Mouse (Mus musculus) MEL (cell line): Measurements from ENCODE around the gene Mlycd. TPM values are rescaled to one million over a fixed set of nuclear protein-coding genes. Genes with fewer than 3 reads are reported as not detected.

Source experiments
- DNase-seq: peaks from one replicate; pipeline ENCODE4 v3.0.0; 2011; ENCODE audit warnings: low read depth, low spot score
- H3K27ac ChIP-seq: 2 replicates; pipeline ENCODE4 v1.5.1; 2012; ENCODE audit warnings: low read depth, mild to moderate bottlenecking, control low read depth, low read length, moderate library complexity; ENCODE audit not compliant: control insufficient read depth
- H3K27me3 ChIP-seq, 2 experiments: fragments of 150-350 bp in 1 of 2; sonication (generic) in 1 of 2; 2 replicates each; pipeline ENCODE4 v1.6.1; 2012; ENCODE audit warnings: low read length in 2 of 2, mild to moderate bottlenecking in 2 of 2, improper control_type of control experiment in 1 of 2, moderate library complexity in 1 of 2; ENCODE audit not compliant: insufficient read depth in 2 of 2, control insufficient read depth in 1 of 2
- H3K36me3 ChIP-seq, 2 experiments: 2 replicates each; pipeline ENCODE4 v1.6.1; 2012 to 2014; ENCODE audit warnings: low read length in 2 of 2, improper control_type of control experiment in 1 of 2, inconsistent platforms in 1 of 2, mild to moderate bottlenecking in 1 of 2; ENCODE audit not compliant: insufficient read depth in 2 of 2, control insufficient read depth in 1 of 2
- H3K4me1 ChIP-seq, 2 experiments: fragments of 150-350 bp in 1 of 2; sonication (generic) in 1 of 2; 2 replicates each; pipeline ENCODE4 v1.6.1; 2012; ENCODE audit warnings: low read length in 2 of 2, improper control_type of control experiment in 1 of 2, mild to moderate bottlenecking in 1 of 2; ENCODE audit not compliant: insufficient read depth in 2 of 2, control insufficient read depth in 1 of 2
- H3K4me3 ChIP-seq, 2 experiments: fragments of 150-350 bp in 1 of 2; sonication (generic) in 1 of 2; 2 replicates each; pipeline ENCODE4 v1.5.1; 2012; ENCODE audit warnings: low read depth in 2 of 2, low read length in 2 of 2, mild to moderate bottlenecking in 2 of 2, moderate library complexity in 2 of 2, control low read depth in 1 of 2, improper control_type of control experiment in 1 of 2; ENCODE audit not compliant: control insufficient read depth in 1 of 2, insufficient read depth in 1 of 2
- H3K79me2 ChIP-seq: 2 replicates; pipeline ENCODE4 v1.6.1; 2012; ENCODE audit warnings: mild to moderate bottlenecking, low read length, moderate library complexity; ENCODE audit not compliant: control insufficient read depth, poor library complexity, insufficient read depth
- H3K9ac ChIP-seq: 2 replicates; pipeline ENCODE4 v1.6.1; 2012; ENCODE audit warnings: low read depth, mild to moderate bottlenecking, control low read depth, low read length, moderate library complexity; ENCODE audit not compliant: control insufficient read depth, poor library complexity, severe bottlenecking
- H3K9me3 ChIP-seq: fragments of 150-350 bp; sonication (generic); replicated peaks from 2 replicates; pipeline ENCODE4 v1.6.1; 2012; ENCODE audit warnings: mild to moderate bottlenecking, low read length, improper control_type of control experiment, moderate library complexity; ENCODE audit not compliant: insufficient read depth
- CTCF ChIP-seq, 3 experiments: IDR thresholded peaks in 2 of 3; conservative IDR thresholded peaks in 1 of 3; 2 replicates each; pipeline ENCODE4 v1.5.1; 2011 to 2012; ENCODE audit warnings: low read length in 3 of 3, low read depth in 2 of 3, mild to moderate bottlenecking in 2 of 3, improper control_type of control experiment in 1 of 3, inconsistent platforms in 1 of 3, mixed read lengths in 1 of 3, moderate library complexity in 1 of 3; ENCODE audit not compliant: control insufficient read depth in 1 of 3, insufficient read depth in 1 of 3, poor library complexity in 1 of 3, severe bottlenecking in 1 of 3
- EP300 ChIP-seq, 2 experiments: IDR thresholded peaks; 2 replicates each; pipeline ENCODE4 v1.6.1; 2011; ENCODE audit warnings: improper control_type of control experiment in 2 of 2, low read length in 2 of 2, low read depth in 1 of 2, mild to moderate bottlenecking in 1 of 2
- GABPA ChIP-seq: IDR thresholded peaks from 2 replicates; pipeline ENCODE4 v1.6.1; 2012; ENCODE audit warnings: low read depth, mild to moderate bottlenecking, inconsistent platforms, low read length, improper control_type of control experiment, moderate library complexity
- GATA1 ChIP-seq: IDR thresholded peaks from 2 replicates; pipeline ENCODE4 v1.6.1; 2011; ENCODE audit warnings: low read depth, low read length, improper control_type of control experiment
- MAFK ChIP-seq: IDR thresholded peaks from 2 replicates; pipeline ENCODE4 v1.6.1; 2011; ENCODE audit warnings: low read depth, mild to moderate bottlenecking, low read length, improper control_type of control experiment, borderline replicate concordance
- MAX ChIP-seq: IDR thresholded peaks from 2 replicates; pipeline ENCODE4 v1.6.1; 2011; ENCODE audit warnings: low read length, improper control_type of control experiment
- MAZ ChIP-seq: IDR thresholded peaks from 2 replicates; pipeline ENCODE4 v1.6.1; 2012; ENCODE audit warnings: low read depth, mild to moderate bottlenecking, inconsistent platforms, low read length, improper control_type of control experiment
- MXI1 ChIP-seq: IDR thresholded peaks from 2 replicates; pipeline ENCODE4 v1.6.1; 2011; ENCODE audit warnings: mild to moderate bottlenecking, low read depth, low read length, improper control_type of control experiment
- MYB ChIP-seq: IDR thresholded peaks from 2 replicates; pipeline ENCODE4 v1.6.1; 2011; ENCODE audit warnings: mild to moderate bottlenecking, low read depth, low read length, improper control_type of control experiment
- NELFE ChIP-seq: IDR thresholded peaks from 2 replicates; pipeline ENCODE4 v1.6.1; 2011; ENCODE audit warnings: low read depth, low read length, improper control_type of control experiment
- NRF1 ChIP-seq: IDR thresholded peaks from 2 replicates; pipeline ENCODE4 v1.6.1; 2014; ENCODE audit warnings: low read depth, mild to moderate bottlenecking, inconsistent platforms, low read length, improper control_type of control experiment, moderate library complexity; ENCODE audit not compliant: poor library complexity, insufficient read depth, severe bottlenecking
- POLR2AphosphoS2 ChIP-seq: IDR thresholded peaks from 2 replicates; pipeline ENCODE4 v1.6.1; 2011; ENCODE audit warnings: low read length, improper control_type of control experiment
- POLR2AphosphoS5 ChIP-seq: IDR thresholded peaks from 2 replicates; pipeline ENCODE4 v1.6.1; 2012; ENCODE audit warnings: low read depth, borderline replicate concordance, mild to moderate bottlenecking, inconsistent platforms, low read length, moderate library complexity, mixed read lengths
- RAD21 ChIP-seq: IDR thresholded peaks from 2 replicates; pipeline ENCODE4 v1.6.1; 2011; ENCODE audit warnings: mild to moderate bottlenecking, low read depth, low read length, improper control_type of control experiment
- SIN3A ChIP-seq: IDR thresholded peaks from 2 replicates; pipeline ENCODE4 v1.6.1; 2012; ENCODE audit warnings: low read length, improper control_type of control experiment, inconsistent platforms
- SMC3 ChIP-seq: IDR thresholded peaks from 2 replicates; pipeline ENCODE4 v1.6.1; 2011; ENCODE audit warnings: low read depth, low read length, improper control_type of control experiment
- TBP ChIP-seq: IDR thresholded peaks from 2 replicates; pipeline ENCODE4 v1.8.0; 2011; ENCODE audit warnings: low read depth, low read length, improper control_type of control experiment
- USF1 ChIP-seq: IDR thresholded peaks from 2 replicates; pipeline ENCODE4 v1.6.1; 2014; ENCODE audit warnings: low read depth, mild to moderate bottlenecking, inconsistent platforms, low read length, improper control_type of control experiment, moderate library complexity
- USF2 ChIP-seq, 2 experiments: IDR thresholded peaks; 2 replicates each; pipeline ENCODE4 v1.6.1; 2011 to 2012; ENCODE audit warnings: improper control_type of control experiment in 2 of 2, low read length in 2 of 2, borderline replicate concordance in 1 of 2, inconsistent platforms in 1 of 2, low read depth in 1 of 2, mild to moderate bottlenecking in 1 of 2; ENCODE audit not compliant: insufficient read depth in 1 of 2
- ZC3H11A ChIP-seq: IDR thresholded peaks from 2 replicates; pipeline ENCODE4 v1.6.1; 2012; ENCODE audit warnings: low read depth, mild to moderate bottlenecking, inconsistent platforms, low read length, improper control_type of control experiment
- ZMIZ1 ChIP-seq: IDR thresholded peaks from 2 replicates; pipeline ENCODE4 v1.6.1; 2012; ENCODE audit warnings: low read depth, mild to moderate bottlenecking, inconsistent platforms, low read length, improper control_type of control experiment, moderate library complexity
- ZNF384 ChIP-seq: IDR thresholded peaks from 2 replicates; pipeline ENCODE4 v1.6.1; 2012; ENCODE audit warnings: low read depth, mild to moderate bottlenecking, inconsistent platforms, low read length, improper control_type of control experiment
- polyA plus RNA-seq, 2 experiments: library from polyadenylated mRNA; stranded (reverse) in 1 of 2; unstranded in 1 of 2; fragments of >175 nt in 1 of 2; fragments of >200 nt in 1 of 2; gene quantifications; 2 replicates each; pipeline versions ENCODE4 v1.2.1 to v1.2.4; 2012; ENCODE audit warnings: low replicate concordance in 2 of 2, low read depth in 1 of 2; ENCODE audit not compliant: insufficient read length in 2 of 2, insufficient read depth in 1 of 2, missing spikeins in 1 of 2
- total RNA-seq: library from RNA; depleted of rRNA; stranded (reverse); fragments of 300-350 nt; gene quantifications from 2 replicates; pipeline ENCODE4 v1.2.3, GENCODE M21; 2012

The Mlycd gene
- total and polyA plus RNA-seq, 3 experiments, result 7.2 to 13.2 TPM; not detected in 1

DNA sequence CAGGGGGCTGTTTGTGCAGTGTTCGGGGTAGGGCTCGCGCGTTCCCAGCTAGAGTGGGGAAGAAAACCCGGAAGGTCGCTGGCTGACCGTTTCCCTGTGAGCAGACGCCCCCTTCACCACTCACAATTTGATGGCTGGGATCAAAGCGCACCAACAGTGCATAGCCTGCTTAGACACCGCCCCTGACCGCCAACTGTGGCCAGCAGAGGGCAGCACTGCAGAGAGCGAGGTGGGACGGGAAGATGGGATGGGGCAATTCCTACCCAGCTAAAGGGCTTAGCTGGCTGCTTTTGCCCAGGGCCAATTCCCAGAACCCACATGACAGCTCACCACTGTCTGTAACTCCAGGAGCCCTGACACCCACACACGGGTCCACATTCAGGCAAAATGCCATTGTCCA is 35.8 kb upstream of the Mlycd start:
- TF ChIP-seq USF2 (IDR thresholded peaks at IDR 0.05; ENCODE audit: borderline replicate concordance in 1 of 2, insufficient read depth in 1 of 2, low read depth in 1 of 2, low read length in 2 of 2), result no peak
- no peak for TF ChIP-seq ZMIZ1
- no peak for TF ChIP-seq TBP
- TF ChIP-seq ZC3H11A, result no peak
- TF ChIP-seq MAFK, result no peak
- TF ChIP-seq SIN3A, result no peak
- TF ChIP-seq MAX, result no peak
- TF ChIP-seq POLR2AphosphoS5, result no peak
- TF ChIP-seq GATA1, result no peak
- peak; percentile 80 to 95 (median 85) for TF ChIP-seq CTCF (IDR thresholded peaks at IDR 0.05 in 2 of 3, conservative IDR thresholded peaks at IDR 0.05 in 1 of 3; ENCODE audit: control insufficient read depth in 1 of 3, insufficient read depth in 1 of 3, low read depth in 2 of 3, low read length in 3 of 3, poor library complexity in 1 of 3, severe bottlenecking in 1 of 3)
- no peak for TF ChIP-seq MYB
- no peak for TF ChIP-seq EP300 (IDR thresholded peaks at IDR 0.05; ENCODE audit: low read depth in 1 of 2, low read length in 2 of 2)
- TF ChIP-seq MAZ, result peak; percentile 25; the same call in 1 of the 2 replicates
- peak; percentile 57 for TF ChIP-seq SMC3
- TF ChIP-seq RAD21, result peak; percentile 13
- TF ChIP-seq POLR2AphosphoS2, result no peak
- TF ChIP-seq NRF1, result no peak
- no peak for TF ChIP-seq GABPA
- TF ChIP-seq NELFE, result no peak
- TF ChIP-seq USF1, result no peak
- TF ChIP-seq ZNF384, result no peak
- no peak for TF ChIP-seq MXI1
- H3K27me3 ChIP-seq, result no peaks in the 10 kb centered on the region; a peak in 1 of 4 replicates
- DNase-seq, result peak; percentile 65
- no peaks in the 10 kb centered on the region for H3K9me3 ChIP-seq
- H3K4me1 ChIP-seq, result peaks cover 0 to 7% of the 10 kb centered on the region in 2 experiments; a peak in 2 of 4 replicates
- H3K9ac ChIP-seq, result no peak overlapping the region
- H3K79me2 ChIP-seq, result no peaks in the 10 kb centered on the region
- H3K36me3 ChIP-seq, result no peaks in the 10 kb centered on the region; a peak in 1 of 4 replicates
- no peak overlapping the region for H3K27ac ChIP-seq
- no peak overlapping the region for H3K4me3 ChIP-seq
